Mouse (Mus musculus) limb, embryonic 14.5 days (tissue): ENCODE results near the gene Lrriq4. TPM values are rescaled to one million over a fixed set of nuclear protein-coding genes. Genes with fewer than 3 reads are reported as not detected.

ENCODE experiments used
- ATAC-seq: fragments of 200-750 bp; cut with Nextera tagmentation; 2 replicates; pipeline ENCODE4 v1.8.0; 2017; ENCODE audit warnings: low read depth, moderate number of reproducible peaks, moderate TSS enrichment; ENCODE audit not compliant: low FRiP score
- DNase-seq: peaks from one replicate; pipeline ENCODE4 v3.0.0-alpha.2; 2015; ENCODE audit warnings: low spot score
- H3K27ac ChIP-seq: fragments of 300-500 bp; sonication (generic); replicated peaks from 2 replicates; pipeline ENCODE4 v1.5.1; 2014; ENCODE audit warnings: low read depth, mild to moderate bottlenecking, low read length, moderate library complexity, mixed read lengths
- H3K27me3 ChIP-seq: fragments of 300-500 bp; sonication (generic); 2 replicates; pipeline ENCODE4 v1.6.1; 2014; ENCODE audit warnings: low read length, mixed read lengths; ENCODE audit not compliant: control insufficient read depth, insufficient read depth
- H3K36me3 ChIP-seq: fragments of 300-500 bp; sonication (generic); 2 replicates; pipeline ENCODE4 v1.6.1; 2014; ENCODE audit warnings: mild to moderate bottlenecking, low read length, moderate library complexity, mixed read lengths; ENCODE audit not compliant: control insufficient read depth, insufficient read depth
- H3K4me1 ChIP-seq: fragments of 300-500 bp; sonication (generic); 2 replicates; pipeline ENCODE4 v1.6.1; 2014; ENCODE audit warnings: antibody characterized with exemption, low read length, mixed read lengths; ENCODE audit not compliant: control insufficient read depth, insufficient read depth
- H3K4me2 ChIP-seq: fragments of 300-500 bp; sonication (generic); replicated peaks from 2 replicates; pipeline ENCODE4 v1.6.1; 2014; ENCODE audit warnings: low read depth, mild to moderate bottlenecking, low read length, moderate library complexity; ENCODE audit not compliant: severe bottlenecking
- H3K4me3 ChIP-seq: fragments of 300-500 bp; sonication (generic); replicated peaks from 2 replicates; pipeline ENCODE4 v1.5.1; 2014; ENCODE audit warnings: low read length
- H3K9ac ChIP-seq: fragments of 300-500 bp; sonication (generic); 2 replicates; pipeline ENCODE4 v1.6.1; 2014; ENCODE audit warnings: mild to moderate bottlenecking, low read depth, low read length, moderate library complexity; ENCODE audit not compliant: severe bottlenecking
- H3K9me3 ChIP-seq: fragments of 300-500 bp; sonication (generic); 2 replicates; pipeline ENCODE4 v1.6.1; 2016; ENCODE audit warnings: low read length; ENCODE audit not compliant: control insufficient read depth
- POLR2A ChIP-seq: fragments of 200-500 bp; IDR thresholded peaks from 2 replicates; pipeline ENCODE4 v1.8.0; 2012; ENCODE audit warnings: inconsistent platforms, mild to moderate bottlenecking, moderate library complexity, borderline replicate concordance; ENCODE audit not compliant: insufficient read depth, insufficient read length; ENCODE audit errors: extremely low read depth
- WGBS: fragments of 180-500 bp; shearing (Covaris S2); extraction: QIAGEN DNeasy Blood & Tissue Kit; methylation state at CpG from one replicate; pipeline ENCODE4 v1.1.7; 2014; 5-methylcytosine and 5-hydroxymethylcytosine counted together
- polyA plus RNA-seq, 2 experiments: library from polyadenylated mRNA; depleted of rRNA in 1 of 2; stranded (reverse) in 1 of 2; unstranded in 1 of 2; fragments of >200 nt; fragmentation: Nextera tagmentation in 1 of 2; extraction: Ambion mirVana in 1 of 2; gene quantifications; 2 replicates each; pipeline versions ENCODE4 v1.2.1 to v1.2.3; 2012 to 2014

Gene Lrriq4
- polyA plus RNA-seq, 2 experiments: not detected

DNA sequence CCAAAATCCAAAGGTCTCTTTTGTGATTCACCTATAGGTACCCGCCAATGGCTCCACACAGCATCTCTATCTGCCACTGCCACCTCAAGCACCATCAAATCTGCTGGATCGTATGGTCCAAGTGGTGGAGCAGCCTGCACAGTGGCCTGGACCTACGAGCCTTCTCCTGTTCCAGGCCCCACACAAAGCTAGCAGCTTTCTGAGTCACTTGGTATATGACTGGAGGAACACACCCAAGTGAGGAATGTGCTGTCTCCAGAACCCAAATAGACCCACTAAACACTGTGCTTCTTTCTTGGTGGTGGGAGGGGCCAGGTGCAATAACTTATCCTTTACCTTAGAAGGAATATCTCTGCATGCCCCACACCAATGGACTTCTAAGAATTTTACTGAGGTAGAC lies 61.7 kb downstream of the Lrriq4 start:
- H3K4me2 ChIP-seq: no peak overlapping the region
- no peaks in the 10 kb centered on the region for H3K9me3 ChIP-seq
- no peak overlapping the region for H3K4me3 ChIP-seq
- no peak for DNase-seq
- H3K27me3 ChIP-seq: no peaks in the 10 kb centered on the region
- ATAC-seq: no peak
- 91% methylated on average over 3 of the region's 3 CpGs for whole genome bisulfite sequencing
- no peak for TF ChIP-seq POLR2A
- H3K27ac ChIP-seq: no peak overlapping the region
- no peak overlapping the region for H3K9ac ChIP-seq
- no peaks in the 10 kb centered on the region for H3K36me3 ChIP-seq
- no peaks in the 10 kb centered on the region for H3K4me1 ChIP-seq

DNA sequence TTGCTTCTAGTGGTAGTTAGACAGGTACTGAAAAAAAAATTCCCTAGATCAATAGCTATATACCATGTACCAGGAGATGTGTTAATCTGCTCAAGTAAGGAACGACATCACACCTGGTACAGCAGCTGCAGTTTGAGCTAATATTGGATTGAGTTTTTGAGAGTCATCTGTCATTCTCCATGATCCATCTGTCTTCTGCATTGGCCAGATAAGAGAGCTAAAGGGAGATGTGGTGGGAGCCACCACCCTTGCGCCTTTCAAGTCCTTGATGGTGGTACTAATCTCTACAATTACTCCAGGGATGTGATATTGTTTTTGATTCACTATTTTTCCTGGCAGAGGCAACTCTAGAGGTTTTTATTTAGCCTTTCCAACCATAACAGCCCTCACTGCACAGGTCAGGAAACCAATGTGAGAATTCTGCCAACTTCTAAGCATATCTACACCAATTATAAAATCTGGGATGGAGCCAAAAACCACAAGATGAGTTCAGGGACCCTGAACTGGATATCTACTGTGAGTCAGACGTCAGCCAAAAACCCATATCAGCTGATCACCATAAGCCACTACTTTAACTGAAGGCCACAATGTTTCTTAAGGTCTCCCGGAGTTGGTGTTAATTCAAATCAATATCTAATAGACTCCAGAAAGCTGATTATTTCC lies 62.4 kb downstream of the Lrriq4 start:
- no peaks in the 10 kb centered on the region for H3K27me3 ChIP-seq
- H3K4me2 ChIP-seq: no peak overlapping the region
- H3K4me1 ChIP-seq: no peaks in the 10 kb centered on the region
- DNase-seq (no peak), ATAC-seq (no peak)
- no peaks in the 10 kb centered on the region for H3K9me3 ChIP-seq
- H3K36me3 ChIP-seq: no peaks in the 10 kb centered on the region
- 78% methylated on average over 4 of the region's 4 CpGs for WGBS
- no peak for TF ChIP-seq POLR2A
- H3K4me3 ChIP-seq: no peak overlapping the region
- H3K27ac ChIP-seq: no peak overlapping the region
- H3K9ac ChIP-seq: no peak overlapping the region

DNA sequence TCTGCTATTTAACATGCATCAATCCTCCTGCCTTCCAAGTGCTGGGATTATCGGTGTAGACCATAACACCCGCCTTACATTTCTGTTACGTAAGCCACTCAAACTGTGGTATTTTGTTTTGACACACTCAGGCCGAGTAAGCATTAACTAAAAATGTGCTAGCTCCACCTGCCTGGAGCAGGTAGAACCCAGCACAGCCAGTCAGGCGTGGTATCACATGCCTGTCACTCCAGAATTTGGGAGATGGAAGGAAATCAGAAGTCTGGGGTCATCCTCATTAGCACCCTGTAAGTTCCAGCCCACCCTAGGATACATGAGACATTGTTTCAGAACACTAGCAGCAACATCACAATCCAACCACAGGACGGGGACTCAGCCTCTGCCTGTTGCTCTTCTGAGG lies 65.9 kb downstream of the Lrriq4 start:
- no peak overlapping the region for H3K27ac ChIP-seq

DNA sequence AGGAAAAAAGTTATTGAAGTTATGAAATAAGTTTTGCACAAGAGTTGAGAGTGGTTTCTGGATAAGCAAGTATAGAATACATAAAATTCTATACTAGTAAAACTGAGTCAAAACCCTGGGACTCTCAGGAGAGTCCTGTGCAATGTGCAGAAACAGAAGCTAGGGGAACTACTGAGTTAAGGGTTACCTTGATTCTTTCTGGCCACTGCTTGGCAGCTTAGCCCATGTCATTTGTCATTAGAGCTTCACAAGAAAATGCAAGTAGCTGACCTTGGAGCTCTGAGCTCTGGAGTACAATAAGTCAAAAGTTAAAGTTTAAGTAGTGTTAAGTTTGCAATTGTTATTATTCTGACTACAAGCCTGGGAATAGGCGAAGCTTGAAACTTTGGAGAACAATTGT lies 69.0 kb downstream of the Lrriq4 start:
- Histone ChIP-seq H3K4me3 (no peak overlapping the region), H3K9ac (no peak overlapping the region), H3K27me3 (no peaks in the 10 kb centered on the region), H3K9me3 (no peaks in the 10 kb centered on the region), H3K4me1 (no peaks in the 10 kb centered on the region), H3K36me3 (no peaks in the 10 kb centered on the region), H3K27ac (no peak overlapping the region), H3K4me2 (no peak overlapping the region)
- DNase-seq: no peak
- ATAC-seq: no peak
- 88% methylated on average over 1 of the region's 1 CpGs for WGBS
- TF ChIP-seq POLR2A: no peak

More for the DNA sequence above, 65.9 kb downstream of the Lrriq4 start:
- Histone ChIP-seq H3K27me3 (no peaks in the 10 kb centered on the region), H3K9ac (no peak overlapping the region), H3K36me3 (no peaks in the 10 kb centered on the region), H3K4me3 (no peak overlapping the region), H3K4me1 (no peaks in the 10 kb centered on the region), H3K9me3 (no peaks in the 10 kb centered on the region), H3K4me2 (no peak overlapping the region)
- TF ChIP-seq POLR2A: no peak
- ATAC-seq (no peak), DNase-seq (no peak)
- 85% methylated on average over 6 of the region's 6 CpGs for WGBS

DNA sequence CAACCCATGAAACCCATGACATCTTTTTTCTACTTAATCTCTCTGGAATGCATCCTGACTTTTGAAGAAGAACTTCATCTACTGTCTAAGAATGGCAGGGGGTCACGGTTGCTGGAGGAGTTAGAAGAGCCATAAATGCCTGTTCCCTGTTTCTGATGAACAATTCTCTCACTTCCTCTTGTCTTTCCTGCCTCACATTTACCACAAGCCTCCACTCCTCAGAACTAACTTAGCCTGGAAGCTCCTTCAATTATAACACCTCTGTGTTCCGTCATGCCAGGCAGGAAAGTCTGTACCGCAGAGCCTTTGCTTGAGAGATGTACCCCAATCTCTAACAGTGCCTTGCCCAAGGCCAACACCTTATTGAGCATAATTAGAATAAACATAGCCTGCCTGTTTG lies 74.3 kb downstream of the Lrriq4 start:
- H3K9me3 ChIP-seq: no peaks in the 10 kb centered on the region
- no peaks in the 10 kb centered on the region for H3K4me1 ChIP-seq
- DNase-seq (no peak), ATAC-seq (no peak)
- TF ChIP-seq POLR2A: no peak
- no peak overlapping the region for H3K4me3 ChIP-seq
- WGBS: 83% methylated on average over 3 of the region's 3 CpGs
- H3K4me2 ChIP-seq: no peak overlapping the region
- H3K27me3 ChIP-seq: no peaks in the 10 kb centered on the region
- no peak overlapping the region for H3K9ac ChIP-seq
- H3K27ac ChIP-seq: no peak overlapping the region
- H3K36me3 ChIP-seq: no peaks in the 10 kb centered on the region

Other genes with a start within 250 kb of the Lrriq4 start
- gene Mecom, start 96.5 kb upstream of the Lrriq4 start, polyA plus RNA-seq (2012; rRNA removed): 35.8 and 38.6 TPM in 2 replicates
- 42.2 and 61.6 TPM in 2 replicates for gene Mecom, start 96.5 kb upstream of the Lrriq4 start, polyA plus RNA-seq (2014; fragmentation: Nextera tagmentation; extraction: Ambion mirVana)
- gene Actrt3, start 44.6 kb upstream of the Lrriq4 start, polyA plus RNA-seq (2012; rRNA removed): 0.11 TPM in 1 of 2 replicates, not detected in the other
- 0.10 TPM in 1 of 2 replicates, not detected in the other for gene Actrt3, start 44.6 kb upstream of the Lrriq4 start, polyA plus RNA-seq (2014; fragmentation: Nextera tagmentation; extraction: Ambion mirVana)
- gene Mynn, start 42.4 kb upstream of the Lrriq4 start, polyA plus RNA-seq (2012; rRNA removed): 22.3 TPM in 2 replicates
- gene Mynn, start 42.4 kb upstream of the Lrriq4 start, polyA plus RNA-seq (2014; fragmentation: Nextera tagmentation; extraction: Ambion mirVana): 30.6 and 32.0 TPM in 2 replicates
- gene Lrrc34, start 3.4 kb downstream of the Lrriq4 start, polyA plus RNA-seq (2012; rRNA removed): 0.27 and 0.52 TPM in 2 replicates
- 0.76 and 1.3 TPM in 2 replicates for gene Lrrc34, start 3.4 kb downstream of the Lrriq4 start, polyA plus RNA-seq (2014; fragmentation: Nextera tagmentation; extraction: Ambion mirVana)
- 0.10 TPM in 1 of 2 replicates, not detected in the other for gene Lrrc31, start 55.3 kb downstream of the Lrriq4 start, polyA plus RNA-seq (2012; rRNA removed)
- 0.10 TPM in 1 of 2 replicates, not detected in the other for gene Lrrc31, start 55.3 kb downstream of the Lrriq4 start, polyA plus RNA-seq (2014; fragmentation: Nextera tagmentation; extraction: Ambion mirVana)
- gene Samd7, start 101.8 kb downstream of the Lrriq4 start, polyA plus RNA-seq (2012; rRNA removed): not detected in 2 replicates
- gene Samd7, start 101.8 kb downstream of the Lrriq4 start, polyA plus RNA-seq (2014; fragmentation: Nextera tagmentation; extraction: Ambion mirVana): not detected in 2 replicates
- gene Sec62, start 148.4 kb downstream of the Lrriq4 start, polyA plus RNA-seq (2012; rRNA removed): 46.0 and 53.6 TPM in 2 replicates
- gene Sec62, start 148.4 kb downstream of the Lrriq4 start, polyA plus RNA-seq (2014; fragmentation: Nextera tagmentation; extraction: Ambion mirVana): 103 and 104 TPM in 2 replicates
- 3.1 and 3.5 TPM in 2 replicates for gene Gpr160, start 211.4 kb downstream of the Lrriq4 start, polyA plus RNA-seq (2012; rRNA removed)
- 5.6 and 7.8 TPM in 2 replicates for gene Gpr160, start 211.4 kb downstream of the Lrriq4 start, polyA plus RNA-seq (2014; fragmentation: Nextera tagmentation; extraction: Ambion mirVana)